Mouse (Mus musculus): ENCODE measurements around the gene Slc22a16. TPM values are rescaled to one million over a fixed set of nuclear protein-coding genes. Genes with fewer than 3 reads are reported as not detected.

The Slc22a16 gene
- polyA plus RNA-seq, 1 experiment, result not detected

DNA sequence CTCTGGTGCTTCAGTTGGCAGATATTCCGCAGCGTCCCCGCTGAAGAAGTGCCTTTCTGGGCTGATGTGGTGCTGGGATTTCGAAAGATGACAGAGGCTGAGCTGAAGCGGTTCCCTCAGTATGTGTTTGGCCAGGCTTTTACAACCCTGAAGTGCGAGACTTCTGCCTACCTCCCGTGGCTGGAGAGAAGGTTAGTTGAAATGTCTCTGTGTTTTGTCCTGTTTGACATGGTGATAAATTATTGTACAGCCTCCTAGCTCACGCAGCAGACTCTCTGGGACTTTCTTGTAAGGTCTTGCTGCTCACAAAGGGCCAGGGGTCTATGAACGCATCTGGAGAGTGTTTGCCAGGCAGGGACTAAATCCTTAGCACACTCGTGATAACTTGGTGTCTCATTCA lies 67.2 kb downstream of the Slc22a16 start:
- H3K36me3 ChIP-seq (ENCODE audit: control insufficient read depth, insufficient read depth, low read length), result no peaks in the 10 kb centered on the region
- H3K4me1 ChIP-seq (ENCODE audit: control insufficient read depth, insufficient read depth, low read length), result no peaks in the 10 kb centered on the region; the same call in 1 of the 2 replicates
- TF ChIP-seq POLR2A (IDR thresholded peaks at IDR 0.05; ENCODE audit: low read depth, low read length) (no peak), CTCF (conservative IDR thresholded peaks at IDR 0.05; ENCODE audit: insufficient read depth, insufficient read length, low read depth, low read length) (no peak)
- no peaks in the 10 kb centered on the region for H3K27me3 ChIP-seq (replicated peaks; ENCODE audit: control insufficient read depth, insufficient read depth, low read length)
- H3K4me3 ChIP-seq (ENCODE audit: insufficient read depth, low read depth, low read length), result no peak overlapping the region
- 65% methylated on average over 10 of the region's 10 CpGs for WGBS
- no peak overlapping the region for H3K27ac ChIP-seq (ENCODE audit: insufficient read depth, low read depth, low read length)
- DNase-seq, result no peak

DNA sequence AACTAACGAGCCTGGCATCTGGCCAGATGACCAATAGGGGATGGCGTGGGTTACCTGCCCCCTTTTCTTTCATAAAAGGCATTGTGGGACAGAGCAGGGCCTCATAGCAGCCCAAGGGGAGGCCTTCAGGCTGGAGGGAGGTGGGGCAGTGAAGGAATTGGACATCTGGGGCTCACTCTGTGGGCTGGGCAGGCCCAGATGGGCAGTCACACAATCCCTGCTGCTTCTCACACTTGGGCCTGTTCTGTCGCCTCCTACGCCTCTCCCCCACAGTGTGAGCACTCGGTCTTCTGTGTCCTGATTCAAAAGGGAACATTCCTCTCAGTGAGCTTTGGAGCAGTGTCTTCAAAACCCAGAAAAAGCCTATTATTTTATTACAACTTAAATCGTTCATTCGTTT lies 68.1 kb downstream of the Slc22a16 start:
- DNase-seq, result no peak
- Histone ChIP-seq H3K4me1 (ENCODE audit: control insufficient read depth, insufficient read depth, low read length) (no peaks in the 10 kb centered on the region), H3K36me3 (ENCODE audit: control insufficient read depth, insufficient read depth, low read length) (no peaks in the 10 kb centered on the region), H3K27ac (ENCODE audit: insufficient read depth, low read depth, low read length) (no peak overlapping the region), H3K4me3 (ENCODE audit: insufficient read depth, low read depth, low read length) (no peak overlapping the region), H3K27me3 (replicated peaks; ENCODE audit: control insufficient read depth, insufficient read depth, low read length) (no peaks in the 10 kb centered on the region)
- 59% methylated on average over 7 of the region's 7 CpGs for WGBS
- TF ChIP-seq POLR2A (IDR thresholded peaks at IDR 0.05; ENCODE audit: low read depth, low read length), result no peak
- no peak for TF ChIP-seq CTCF (conservative IDR thresholded peaks at IDR 0.05; ENCODE audit: insufficient read depth, insufficient read length, low read depth, low read length)

DNA sequence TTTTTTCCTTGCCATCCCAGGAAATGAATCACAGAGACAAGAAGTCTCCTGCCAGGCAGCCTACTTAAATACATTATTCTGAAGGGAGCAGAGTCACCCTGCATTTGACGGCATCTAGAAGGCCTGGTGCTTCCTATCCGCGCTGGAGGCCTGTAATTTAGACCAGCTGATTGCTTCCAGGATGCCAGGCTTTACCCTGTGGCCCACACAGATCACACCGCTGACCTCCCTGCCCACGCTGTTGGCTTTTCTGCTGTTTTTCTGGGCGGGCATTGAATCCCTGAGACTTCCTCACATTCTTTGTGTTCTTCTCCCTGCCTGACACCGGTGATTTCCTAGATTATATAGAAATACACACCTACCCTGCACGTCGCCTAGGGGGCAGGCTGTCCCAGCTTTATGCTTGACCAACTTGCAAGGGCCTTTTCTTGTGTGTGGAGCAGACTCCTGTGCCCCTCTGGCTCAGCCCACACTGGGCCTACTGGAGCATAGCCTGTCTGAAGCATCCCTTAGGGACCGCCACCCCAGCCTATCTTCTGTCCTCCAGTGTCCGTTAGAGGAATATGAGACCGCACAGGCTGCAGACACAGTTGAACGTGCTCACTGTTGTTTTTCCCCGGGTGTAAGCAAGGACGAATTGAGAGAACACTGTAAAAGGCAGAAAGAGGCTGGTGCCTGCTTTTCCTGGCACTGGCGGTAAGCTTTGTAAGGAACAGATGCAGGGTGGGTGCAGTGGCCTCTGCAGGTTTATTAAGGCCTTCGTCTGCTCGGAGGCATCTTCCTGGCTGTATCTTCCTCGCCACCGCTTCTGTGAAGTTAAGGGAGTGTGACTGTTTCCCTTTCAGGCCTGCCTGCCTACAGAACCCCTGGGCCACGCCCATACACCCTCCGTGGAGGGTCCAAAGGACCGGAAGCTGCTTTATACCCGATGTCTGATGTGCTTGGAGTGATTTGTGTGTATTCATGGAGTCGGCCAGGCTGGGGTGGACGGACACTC lies 69.0 kb downstream of the Slc22a16 start:
- WGBS, result 53% methylated on average over 26 of the region's 26 CpGs
- H3K36me3 ChIP-seq (ENCODE audit: control insufficient read depth, insufficient read depth, low read length), result no peaks in the 10 kb centered on the region
- TF ChIP-seq POLR2A (IDR thresholded peaks at IDR 0.05; ENCODE audit: low read depth, low read length) (no peak), CTCF (conservative IDR thresholded peaks at IDR 0.05; ENCODE audit: insufficient read depth, insufficient read length, low read depth, low read length) (no peak)
- no peak overlapping the region for H3K4me3 ChIP-seq (ENCODE audit: insufficient read depth, low read depth, low read length)
- no peaks in the 10 kb centered on the region for H3K27me3 ChIP-seq (replicated peaks; ENCODE audit: control insufficient read depth, insufficient read depth, low read length)
- DNase-seq, result no peak
- H3K27ac ChIP-seq (ENCODE audit: insufficient read depth, low read depth, low read length), result no peak overlapping the region
- H3K4me1 ChIP-seq (ENCODE audit: control insufficient read depth, insufficient read depth, low read length), result no peaks in the 10 kb centered on the region

DNA sequence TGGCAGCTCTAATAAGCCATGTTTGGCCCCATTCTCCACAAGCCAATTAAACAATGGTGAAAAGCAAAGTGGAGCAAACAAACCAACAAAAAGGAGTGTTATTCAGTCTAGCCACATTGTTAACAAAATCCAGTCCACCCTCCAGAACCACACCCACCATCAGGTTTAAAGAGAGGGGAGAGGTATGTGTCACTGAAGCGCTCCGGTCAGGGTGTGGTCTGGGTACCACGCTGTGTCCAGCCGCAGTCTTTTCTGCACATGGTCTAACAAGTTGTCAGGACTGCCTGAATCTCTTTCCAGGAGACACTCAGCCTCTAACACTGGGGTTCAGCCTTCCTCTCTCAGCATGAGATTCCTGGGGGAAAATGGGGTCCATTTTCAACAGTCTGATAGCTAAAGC lies 70.3 kb downstream of the Slc22a16 start:
- Histone ChIP-seq H3K27ac (ENCODE audit: insufficient read depth, low read depth, low read length) (no peak overlapping the region), H3K27me3 (replicated peaks; ENCODE audit: control insufficient read depth, insufficient read depth, low read length) (no peaks in the 10 kb centered on the region), H3K36me3 (ENCODE audit: control insufficient read depth, insufficient read depth, low read length) (no peaks in the 10 kb centered on the region), H3K4me3 (ENCODE audit: insufficient read depth, low read depth, low read length) (no peak overlapping the region), H3K4me1 (ENCODE audit: control insufficient read depth, insufficient read depth, low read length) (no peaks in the 10 kb centered on the region)
- DNase-seq, result no peak
- TF ChIP-seq CTCF (conservative IDR thresholded peaks at IDR 0.05; ENCODE audit: insufficient read depth, insufficient read length, low read depth, low read length) (no peak), POLR2A (IDR thresholded peaks at IDR 0.05; ENCODE audit: low read depth, low read length) (no peak)
- 97% methylated on average over 4 of the region's 4 CpGs for WGBS

DNA sequence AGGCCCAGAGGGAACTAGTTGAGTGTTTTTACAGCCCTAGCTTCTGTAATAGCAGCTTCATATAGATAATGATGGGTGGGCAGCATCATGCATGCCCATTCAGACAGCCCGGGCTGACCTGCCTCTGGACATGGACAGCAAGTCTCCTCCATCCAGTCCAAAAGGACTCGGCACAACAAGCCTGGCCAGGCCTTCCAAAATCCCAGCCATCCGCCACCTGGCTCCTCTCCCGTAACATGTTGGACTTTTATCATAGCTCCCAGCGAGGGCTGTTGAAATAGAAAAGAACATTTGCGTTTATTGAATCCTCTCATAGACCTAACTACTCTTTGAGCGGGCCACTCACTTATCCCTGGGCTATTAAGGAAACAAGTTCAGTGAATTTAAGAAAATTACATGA lies 71.8 kb downstream of the Slc22a16 start:
- TF ChIP-seq POLR2A (IDR thresholded peaks at IDR 0.05; ENCODE audit: low read depth, low read length) (no peak), CTCF (conservative IDR thresholded peaks at IDR 0.05; ENCODE audit: insufficient read depth, insufficient read length, low read depth, low read length) (no peak)
- Histone ChIP-seq H3K27me3 (replicated peaks; ENCODE audit: control insufficient read depth, insufficient read depth, low read length) (no peaks in the 10 kb centered on the region), H3K27ac (ENCODE audit: insufficient read depth, low read depth, low read length) (no peak overlapping the region), H3K4me1 (ENCODE audit: control insufficient read depth, insufficient read depth, low read length) (no peaks in the 10 kb centered on the region), H3K36me3 (ENCODE audit: control insufficient read depth, insufficient read depth, low read length) (no peaks in the 10 kb centered on the region), H3K4me3 (ENCODE audit: insufficient read depth, low read depth, low read length) (no peak overlapping the region)
- 86% methylated on average over 7 of the region's 7 CpGs for WGBS
- DNase-seq, result no peak

DNA sequence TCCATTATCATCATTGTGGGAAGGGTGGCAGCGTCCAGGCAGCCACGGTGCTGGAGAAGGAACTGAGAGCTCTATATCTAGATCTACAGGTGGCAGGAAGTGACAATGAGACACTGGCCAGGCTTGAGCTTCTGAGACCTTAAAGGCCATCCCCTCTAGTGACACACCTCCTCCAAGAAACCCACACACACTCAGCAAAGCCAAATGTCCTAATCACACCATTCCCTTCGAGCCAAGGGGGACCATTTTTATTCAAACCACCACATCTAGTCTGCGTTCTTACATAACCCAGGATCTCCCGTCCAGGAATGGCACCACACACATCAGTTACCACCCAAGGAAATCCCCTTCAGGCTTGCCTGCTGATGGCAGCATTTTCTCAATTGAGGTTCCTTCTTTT lies 73.0 kb downstream of the Slc22a16 start:
- no peak overlapping the region for H3K27ac ChIP-seq (ENCODE audit: insufficient read depth, low read depth, low read length)
- no peak overlapping the region for H3K4me3 ChIP-seq (ENCODE audit: insufficient read depth, low read depth, low read length)
- H3K27me3 ChIP-seq (replicated peaks; ENCODE audit: control insufficient read depth, insufficient read depth, low read length), result no peaks in the 10 kb centered on the region
- H3K4me1 ChIP-seq (ENCODE audit: control insufficient read depth, insufficient read depth, low read length), result no peaks in the 10 kb centered on the region
- DNase-seq, result no peak
- no peaks in the 10 kb centered on the region for H3K36me3 ChIP-seq (ENCODE audit: control insufficient read depth, insufficient read depth, low read length)
- TF ChIP-seq CTCF (conservative IDR thresholded peaks at IDR 0.05; ENCODE audit: insufficient read depth, insufficient read length, low read depth, low read length) (no peak), POLR2A (IDR thresholded peaks at IDR 0.05; ENCODE audit: low read depth, low read length) (no peak)
- 85% methylated on average over 5 of the region's 5 CpGs for WGBS

DNA sequence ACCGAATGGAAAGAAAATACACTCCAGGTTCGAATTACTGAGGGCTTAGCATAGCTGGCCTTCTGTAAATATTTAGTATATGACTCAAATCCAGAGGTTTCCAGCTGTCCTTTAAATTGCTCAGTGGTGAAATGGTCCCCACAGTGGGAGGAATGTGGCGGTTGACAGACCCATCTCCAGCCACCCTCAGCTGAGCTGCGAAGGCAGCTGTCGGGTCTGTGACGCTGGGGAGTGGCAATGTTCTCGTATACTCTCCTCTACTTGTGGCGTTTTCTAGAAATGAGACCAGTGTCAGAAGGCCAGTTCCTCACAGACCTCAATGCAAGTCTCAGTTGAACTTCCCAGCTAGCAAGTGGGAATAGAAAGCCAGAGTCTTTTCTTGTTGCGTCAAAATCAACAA lies 74.3 kb downstream of the Slc22a16 start:
- H3K27me3 ChIP-seq (replicated peaks; ENCODE audit: control insufficient read depth, insufficient read depth, low read length), result no peaks in the 10 kb centered on the region
- no peak overlapping the region for H3K27ac ChIP-seq (ENCODE audit: insufficient read depth, low read depth, low read length)
- H3K4me1 ChIP-seq (ENCODE audit: control insufficient read depth, insufficient read depth, low read length), result no peaks in the 10 kb centered on the region
- no peak for DNase-seq
- TF ChIP-seq CTCF (conservative IDR thresholded peaks at IDR 0.05; ENCODE audit: insufficient read depth, insufficient read length, low read depth, low read length) (no peak), POLR2A (IDR thresholded peaks at IDR 0.05; ENCODE audit: low read depth, low read length) (no peak)
- H3K36me3 ChIP-seq (ENCODE audit: control insufficient read depth, insufficient read depth, low read length), result no peaks in the 10 kb centered on the region
- WGBS, result 63% methylated on average over 9 of the region's 9 CpGs
- H3K4me3 ChIP-seq (ENCODE audit: insufficient read depth, low read depth, low read length), result no peak overlapping the region
